Mouse (Mus musculus) heart, embryonic 12.5 days (tissue): ENCODE measurements around the gene Atg4d. TPM values are rescaled to one million over a fixed set of nuclear protein-coding genes. Genes with fewer than 3 reads are reported as not detected.

Experiments
- polyA plus RNA-seq: library from polyadenylated mRNA; unstranded; fragments of >200 nt; fragmentation: Nextera tagmentation; extraction: Ambion mirVana; gene quantifications from 2 replicates; pipeline ENCODE4 v1.2.1, GENCODE M21; 2016

Gene Atg4d
- polyA plus RNA-seq, 1 experiment from 2014 or later, result 47.8 TPM

Other genes starting within 250 kb of the Atg4d start
- 8.9 and 9.3 TPM in 2 replicates for gene Icam1, start 249.3 kb upstream of the Atg4d start, polyA plus RNA-seq
- gene Icam4, start 235.9 kb upstream of the Atg4d start, polyA plus RNA-seq, result 5.6 and 8.1 TPM in 2 replicates
- not detected in 2 replicates for gene Icam5, start 233.2 kb upstream of the Atg4d start, polyA plus RNA-seq
- 1.0 and 1.1 TPM in 2 replicates for gene Zglp1, start 198.2 kb upstream of the Atg4d start, polyA plus RNA-seq
- 0.63 and 0.69 TPM in 2 replicates for gene Gm49373, start 192.2 kb upstream of the Atg4d start, polyA plus RNA-seq
- gene Fdx1l, start 191.7 kb upstream of the Atg4d start, polyA plus RNA-seq, result 44.2 and 47.7 TPM in 2 replicates
- gene Gm38431, start 173.3 kb upstream of the Atg4d start, polyA plus RNA-seq, result 1.8 and 2.0 TPM in 2 replicates
- 62.9 and 67.7 TPM in 2 replicates for gene Raver1, start 173.3 kb upstream of the Atg4d start, polyA plus RNA-seq
- gene Tyk2, start 134.1 kb upstream of the Atg4d start, polyA plus RNA-seq, result 15.3 and 17.5 TPM in 2 replicates
- 232 and 241 TPM in 2 replicates for gene Cdc37, start 115.3 kb upstream of the Atg4d start, polyA plus RNA-seq
- 10.1 and 10.2 TPM in 2 replicates for gene Pde4a, start 99.6 kb upstream of the Atg4d start, polyA plus RNA-seq
- 46.7 and 49.6 TPM in 2 replicates for gene Keap1, start 25.9 kb upstream of the Atg4d start, polyA plus RNA-seq
- gene S1pr5, start 16.9 kb upstream of the Atg4d start, polyA plus RNA-seq, result 0.10 and 0.19 TPM in 2 replicates
- gene Kri1, start 22.7 kb downstream of the Atg4d start, polyA plus RNA-seq, result 11.9 and 13.6 TPM in 2 replicates
- 88.5 and 89.2 TPM in 2 replicates for gene Cdkn2d, start 26.1 kb downstream of the Atg4d start, polyA plus RNA-seq
- 0.23 and 0.58 TPM in 2 replicates for gene Ap1m2, start 47.0 kb downstream of the Atg4d start, polyA plus RNA-seq
- 69.1 and 73.6 TPM in 2 replicates for gene Slc44a2, start 55.4 kb downstream of the Atg4d start, polyA plus RNA-seq
- gene Ilf3, start 102.6 kb downstream of the Atg4d start, polyA plus RNA-seq, result 139 and 142 TPM in 2 replicates
- 23.0 and 25.4 TPM in 2 replicates for gene Qtrt1, start 146.5 kb downstream of the Atg4d start, polyA plus RNA-seq
- gene Dnm2, start 159.6 kb downstream of the Atg4d start, polyA plus RNA-seq, result 83.8 and 87.2 TPM in 2 replicates
- 89.4 and 92.3 TPM in 2 replicates for gene Tmed1, start 245.0 kb downstream of the Atg4d start, polyA plus RNA-seq